Mouse (Mus musculus) heart, adult 2 months (tissue): Measurements from ENCODE around the gene S100a14.

Experiments
- CTCF ChIP-seq: fragments of 200-600 bp; IDR thresholded peaks from 2 replicates; pipeline ENCODE4 v1.8.1; 2022; ENCODE audit warnings: antibody characterized with exemption, mild to moderate bottlenecking, moderate library complexity
- POLR2A ChIP-seq: fragments of 200-500 bp; IDR thresholded peaks from 2 replicates; pipeline ENCODE4 v1.6.1; 2011; ENCODE audit warnings: mild to moderate bottlenecking, low read depth, low read length, control low read depth; ENCODE audit not compliant: insufficient read depth

DNA sequence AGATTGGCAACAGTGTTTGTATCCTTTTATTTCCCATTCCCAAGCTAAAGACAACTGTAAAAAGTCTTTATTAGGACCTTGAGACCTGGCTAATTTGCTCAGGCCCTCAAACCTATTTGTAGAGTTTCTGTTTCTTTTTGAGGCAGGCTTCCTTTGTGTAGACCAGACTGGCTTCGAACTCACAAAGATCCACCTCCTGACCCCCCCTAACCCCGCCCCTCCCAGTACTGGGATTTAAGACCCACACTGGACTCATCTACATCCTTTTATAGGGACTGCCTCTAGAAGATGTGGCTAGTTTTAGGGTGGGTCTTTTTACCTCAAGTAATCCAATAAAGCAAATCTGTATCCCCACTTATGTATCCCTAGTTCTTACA, 16.9 kb upstream of the S100a14 start:
- TF ChIP-seq CTCF (no peak), POLR2A (no peak)
